Mouse (Mus musculus) hindbrain, embryonic 10.5 days (tissue): Measurements from ENCODE around the gene Lrrfip1. TPM values are rescaled to one million over a fixed set of nuclear protein-coding genes. Genes with fewer than 3 reads are reported as not detected.

ENCODE experiments used
- DNase-seq: peaks from one replicate; pipeline ENCODE4 v3.0.0-alpha.2; 2017; ENCODE audit warnings: low spot score
- H3K27ac ChIP-seq: fragments of 300-500 bp; sonication (generic); 2 replicates; pipeline ENCODE4 v1.5.1; 2016; ENCODE audit warnings: mild to moderate bottlenecking, moderate library complexity
- H3K27me3 ChIP-seq: fragments of 300-500 bp; sonication (generic); 2 replicates; pipeline ENCODE4 v1.6.1; 2016; ENCODE audit warnings: mild to moderate bottlenecking; ENCODE audit not compliant: poor library complexity, insufficient read depth, severe bottlenecking
- H3K36me3 ChIP-seq: fragments of 300-500 bp; sonication (generic); 2 replicates; pipeline ENCODE4 v1.6.1; 2016; ENCODE audit warnings: mild to moderate bottlenecking, moderate library complexity
- H3K4me1 ChIP-seq: fragments of 300-500 bp; sonication (generic); replicated peaks from 2 replicates; pipeline ENCODE4 v1.6.1; 2016; ENCODE audit warnings: mild to moderate bottlenecking
- H3K4me3 ChIP-seq: fragments of 300-500 bp; sonication (generic); 2 replicates; pipeline ENCODE4 v1.5.1; 2016; ENCODE audit warnings: mild to moderate bottlenecking, moderate library complexity
- H3K9me3 ChIP-seq: fragments of 300-500 bp; sonication (generic); 2 replicates; pipeline ENCODE4 v1.6.1; 2016; ENCODE audit warnings: mild to moderate bottlenecking, moderate library complexity
- WGBS: fragments of 180-500 bp; shearing (Covaris S2); methylation state at CpG from one replicate; pipeline ENCODE4 v1.1.7; 2016; 5-methylcytosine and 5-hydroxymethylcytosine counted together
- polyA plus RNA-seq: library from polyadenylated mRNA; unstranded; fragments of >200 nt; fragmentation: Nextera tagmentation; extraction: Ambion mirVana; gene quantifications from 2 replicates; pipeline ENCODE4 v1.2.1, GENCODE M21; 2016

Lrrfip1 gene
- polyA plus RNA-seq, 1 experiment from 2014 or later: 18.3 TPM

- WGBS: 34% methylated on average over 3 of the region's 3 CpGs
- no peaks in the 10 kb centered on the region for H3K36me3 ChIP-seq
- H3K9me3 ChIP-seq: no peaks in the 10 kb centered on the region
- no peaks in the 10 kb centered on the region for H3K27me3 ChIP-seq
- H3K4me1 ChIP-seq: peaks cover 28% of the 10 kb centered on the region
- no peak for DNase-seq
- no peak overlapping the region for H3K4me3 ChIP-seq
- peak overlapping the region; percentile 63 for H3K27ac ChIP-seq
Observed at GRCm38 (mm10) chr1:91086325-91086724, 87.8 kb downstream of the Lrrfip1 start.

- Histone ChIP-seq H3K27ac (peak overlapping the region; percentile 63), H3K27me3 (no peaks in the 10 kb centered on the region), H3K9me3 (no peaks in the 10 kb centered on the region), H3K4me1 (peaks cover 32% of the 10 kb centered on the region), H3K36me3 (no peaks in the 10 kb centered on the region), H3K4me3 (no peak overlapping the region)
- DNase-seq: no peak
- 81% methylated on average over 5 of the region's 5 CpGs for WGBS
Observed at GRCm38 (mm10) chr1:91086748-91087147, 88.2 kb downstream of the Lrrfip1 start.

- Histone ChIP-seq H3K4me1 (peaks cover 43% of the 10 kb centered on the region), H3K27ac (no peak overlapping the region), H3K9me3 (no peaks in the 10 kb centered on the region), H3K36me3 (no peaks in the 10 kb centered on the region), H3K4me3 (no peak overlapping the region), H3K27me3 (no peaks in the 10 kb centered on the region)
- no peak for DNase-seq
- 85% methylated on average over 7 of the region's 7 CpGs for WGBS
Observed at GRCm38 (mm10) chr1:91088027-91088426, 89.5 kb downstream of the Lrrfip1 start.

- Histone ChIP-seq H3K4me3 (no peak overlapping the region), H3K4me1 (peaks cover 44% of the 10 kb centered on the region), H3K27me3 (no peaks in the 10 kb centered on the region), H3K9me3 (no peaks in the 10 kb centered on the region), H3K36me3 (no peaks in the 10 kb centered on the region), H3K27ac (0 out of 2 replicates have a peak overlapping the region, but pooled peaks have one; percentile 6)
- DNase-seq: no peak
- 85% methylated on average over 8 of the region's 8 CpGs for WGBS
Observed at GRCm38 (mm10) chr1:91088941-91089340, 90.4 kb downstream of the Lrrfip1 start.

- peaks cover 39% of the 10 kb centered on the region for H3K4me1 ChIP-seq
- H3K27ac ChIP-seq: no peak overlapping the region
- 80% methylated on average over 6 of the region's 6 CpGs for WGBS
- H3K27me3 ChIP-seq: no peaks in the 10 kb centered on the region
- H3K9me3 ChIP-seq: no peaks in the 10 kb centered on the region
- no peak for DNase-seq
- H3K4me3 ChIP-seq: no peak overlapping the region
- H3K36me3 ChIP-seq: no peaks in the 10 kb centered on the region
Observed at GRCm38 (mm10) chr1:91090456-91090855, 91.9 kb downstream of the Lrrfip1 start.

GRCm38 (mm10) chr1:91092451-91092850, 93.9 kb downstream of the Lrrfip1 start:
- no peak for DNase-seq
- H3K9me3 ChIP-seq: no peaks in the 10 kb centered on the region
- peaks cover 39% of the 10 kb centered on the region for H3K4me1 ChIP-seq
- WGBS: 45% methylated on average over 6 of the region's 6 CpGs
- no peak overlapping the region for H3K4me3 ChIP-seq
- H3K27me3 ChIP-seq: no peaks in the 10 kb centered on the region
- peak overlapping the region; percentile 9; the same call in 1 of the 2 replicates for H3K27ac ChIP-seq
- no peaks in the 10 kb centered on the region for H3K36me3 ChIP-seq

GRCm38 (mm10) chr1:91093296-91093695, 94.8 kb downstream of the Lrrfip1 start:
- H3K27ac ChIP-seq: 0 out of 2 replicates have a peak overlapping the region, but pooled peaks have one; percentile 9
- H3K9me3 ChIP-seq: no peaks in the 10 kb centered on the region
- WGBS: 47% methylated on average over 2 of the region's 2 CpGs
- H3K36me3 ChIP-seq: no peaks in the 10 kb centered on the region
- H3K4me1 ChIP-seq: peaks cover 39% of the 10 kb centered on the region
- no peak overlapping the region for H3K4me3 ChIP-seq
- DNase-seq: no peak
- H3K27me3 ChIP-seq: no peaks in the 10 kb centered on the region

- H3K27ac ChIP-seq: no peak overlapping the region
- no peak for DNase-seq
- H3K36me3 ChIP-seq: no peaks in the 10 kb centered on the region
- H3K4me3 ChIP-seq: no peak overlapping the region
- 90% methylated on average over 5 of the region's 5 CpGs for WGBS
- no peaks in the 10 kb centered on the region for H3K9me3 ChIP-seq
- no peaks in the 10 kb centered on the region for H3K27me3 ChIP-seq
- H3K4me1 ChIP-seq: peaks cover 41% of the 10 kb centered on the region
Observed at GRCm38 (mm10) chr1:91094001-91094400, 95.5 kb downstream of the Lrrfip1 start.

GRCm38 (mm10) chr1:91095258-91095657, 96.7 kb downstream of the Lrrfip1 start:
- H3K27me3 ChIP-seq: no peaks in the 10 kb centered on the region
- H3K9me3 ChIP-seq: no peaks in the 10 kb centered on the region
- no peaks in the 10 kb centered on the region for H3K36me3 ChIP-seq
- WGBS: 89% methylated on average over 3 of the region's 3 CpGs
- H3K4me1 ChIP-seq: peaks cover 41% of the 10 kb centered on the region
- H3K4me3 ChIP-seq: no peak overlapping the region
- H3K27ac ChIP-seq: no peak overlapping the region
- DNase-seq: no peak

- no peak for DNase-seq
- H3K27ac ChIP-seq: no peak overlapping the region
- no peaks in the 10 kb centered on the region for H3K9me3 ChIP-seq
- H3K36me3 ChIP-seq: no peaks in the 10 kb centered on the region
- H3K4me3 ChIP-seq: no peak overlapping the region
- H3K27me3 ChIP-seq: no peaks in the 10 kb centered on the region
- WGBS: 45% methylated on average over 1 of the region's 1 CpGs
- H3K4me1 ChIP-seq: peaks cover 41% of the 10 kb centered on the region
Observed at GRCm38 (mm10) chr1:91095853-91096252, 97.3 kb downstream of the Lrrfip1 start.

- no peaks in the 10 kb centered on the region for H3K9me3 ChIP-seq
- DNase-seq: no peak
- no peak overlapping the region for H3K27ac ChIP-seq
- 81% methylated on average over 5 of the region's 5 CpGs for WGBS
- H3K27me3 ChIP-seq: no peaks in the 10 kb centered on the region
- 0 out of 2 replicates have a peak, but pooled peaks cover 2% of the 10 kb centered on the region for H3K36me3 ChIP-seq
- H3K4me3 ChIP-seq: no peak overlapping the region
- H3K4me1 ChIP-seq: peaks cover 38% of the 10 kb centered on the region
Observed at GRCm38 (mm10) chr1:91096490-91096889, 98.0 kb downstream of the Lrrfip1 start.

- Histone ChIP-seq H3K36me3 (0 out of 2 replicates have a peak, but pooled peaks cover 4% of the 10 kb centered on the region), H3K9me3 (no peaks in the 10 kb centered on the region), H3K4me3 (no peak overlapping the region), H3K27ac (no peak overlapping the region), H3K4me1 (peaks cover 30% of the 10 kb centered on the region), H3K27me3 (no peaks in the 10 kb centered on the region)
- whole genome bisulfite sequencing: 87% methylated on average over 11 of the region's 11 CpGs
- no peak for DNase-seq
Observed at GRCm38 (mm10) chr1:91097283-91097834, 98.8 kb downstream of the Lrrfip1 start.

- H3K4me1 ChIP-seq: peaks cover 22% of the 10 kb centered on the region
- peak; percentile 77 for DNase-seq
- WGBS: 13% methylated on average over 6 of the region's 6 CpGs
- no peaks in the 10 kb centered on the region for H3K27me3 ChIP-seq
- H3K9me3 ChIP-seq: no peaks in the 10 kb centered on the region
- no peak overlapping the region for H3K4me3 ChIP-seq
- H3K36me3 ChIP-seq: peaks cover 9% of the 10 kb centered on the region; the same call in 1 of the 2 replicates
- H3K27ac ChIP-seq: peak overlapping the region; percentile 80
Observed at GRCm38 (mm10) chr1:91098887-91099286, 100.3 kb downstream of the Lrrfip1 start.
